Mouse (Mus musculus) brain, adult 10 weeks (tissue): ENCODE results near the gene Olfr203. TPM values are rescaled to one million over a fixed set of nuclear protein-coding genes. Genes with fewer than 3 reads are reported as not detected.

Experiments
- polyA plus RNA-seq: library from polyadenylated mRNA; stranded (reverse); fragments of 350-450 nt; fragmentation: Illumina TruSeq; extraction: RNeasy Lipid Tissue Mini Kit (QIAGEN cat#74804); gene quantifications from one replicate; pipeline ENCODE4 v1.2.3, GENCODE M21; 2015; ENCODE audit warnings: low read depth, low replicate concordance

Gene Olfr203
- polyA plus RNA-seq: not detected

GRCm38 (mm10) chr16:59298581-59298980, at the start of gene Olfr203:
TSS of gene Olfr203 (plus strand) at chr16:59298881.

GRCm38 (mm10) chr16:59272532-59272931, 26.1 kb upstream of the Olfr203 start, which contains the start of gene Olfr201:
TSS of gene Olfr201 (minus strand) at chr16:59272632.

GRCm38 (mm10) chr16:59286693-59287092, 12.0 kb upstream of the Olfr203 start, which contains the start of gene Olfr202:
TSS of gene Olfr202 (minus strand) at chr16:59286793.

GRCm38 (mm10) chr16:59318148-59318547, 19.5 kb downstream of the Olfr203 start, which contains the start of gene Olfr204:
TSS of gene Olfr204 (minus strand) at chr16:59318248.

GRCm38 (mm10) chr16:59331038-59331437, 32.4 kb downstream of the Olfr203 start, which contains the start of gene Olfr205:
TSS of gene Olfr205 (minus strand) at chr16:59331138.

GRCm38 (mm10) chr16:59349146-59349545, 50.5 kb downstream of the Olfr203 start, which contains the start of gene Olfr206:
TSS of gene Olfr206 (minus strand) at chr16:59349246.

Other genes with a start within 250 kb of the Olfr203 start
- not detected for gene Olfr190, start 220.9 kb upstream of the Olfr203 start, polyA plus RNA-seq
- gene Olfr191, start 209.1 kb upstream of the Olfr203 start, polyA plus RNA-seq: not detected
- gene Olfr193, start 187.0 kb upstream of the Olfr203 start, polyA plus RNA-seq: not detected
- not detected for gene Olfr194, start 177.8 kb upstream of the Olfr203 start, polyA plus RNA-seq
- gene Olfr195, start 151.8 kb upstream of the Olfr203 start, polyA plus RNA-seq: not detected
- not detected for gene Olfr196, start 128.4 kb upstream of the Olfr203 start, polyA plus RNA-seq
- gene Olfr198, start 95.3 kb upstream of the Olfr203 start, polyA plus RNA-seq: not detected
- gene Olfr199, start 79.1 kb upstream of the Olfr203 start, polyA plus RNA-seq: not detected
- gene Olfr201, start 26.2 kb upstream of the Olfr203 start, polyA plus RNA-seq: not detected
- not detected for gene Olfr202, start 12.1 kb upstream of the Olfr203 start, polyA plus RNA-seq
- not detected for gene Olfr204, start 19.4 kb downstream of the Olfr203 start, polyA plus RNA-seq
- gene Olfr205, start 32.3 kb downstream of the Olfr203 start, polyA plus RNA-seq: not detected
- gene Olfr206, start 50.4 kb downstream of the Olfr203 start, polyA plus RNA-seq: not detected
- not detected for gene Olfr209, start 65.1 kb downstream of the Olfr203 start, polyA plus RNA-seq
- gene Gabrr3, start 108.5 kb downstream of the Olfr203 start, polyA plus RNA-seq: not detected
- gene Riox2, start 172.9 kb downstream of the Olfr203 start, polyA plus RNA-seq: 14.5 TPM